Mouse (Mus musculus) limb, embryonic 14.5 days (tissue): ENCODE results near the gene Atrnl1. TPM values are rescaled to one million over a fixed set of nuclear protein-coding genes. Genes with fewer than 3 reads are reported as not detected.
A peak's percentile ranks its signal among the peaks of the same experiment; 100 is the strongest.

ENCODE experiments used
- ATAC-seq: fragments of 200-750 bp; cut with Nextera tagmentation; 2 replicates; pipeline ENCODE4 v1.8.0; 2017; ENCODE audit warnings: low read depth, moderate number of reproducible peaks, moderate TSS enrichment; ENCODE audit not compliant: low FRiP score
- DNase-seq: peaks from one replicate; pipeline ENCODE4 v3.0.0-alpha.2; 2015; ENCODE audit warnings: low spot score
- H3K27ac ChIP-seq: fragments of 300-500 bp; sonication (generic); replicated peaks from 2 replicates; pipeline ENCODE4 v1.5.1; 2014; ENCODE audit warnings: low read depth, mild to moderate bottlenecking, low read length, moderate library complexity, mixed read lengths
- H3K27me3 ChIP-seq: fragments of 300-500 bp; sonication (generic); 2 replicates; pipeline ENCODE4 v1.6.1; 2014; ENCODE audit warnings: low read length, mixed read lengths; ENCODE audit not compliant: control insufficient read depth, insufficient read depth
- H3K36me3 ChIP-seq: fragments of 300-500 bp; sonication (generic); 2 replicates; pipeline ENCODE4 v1.6.1; 2014; ENCODE audit warnings: mild to moderate bottlenecking, low read length, moderate library complexity, mixed read lengths; ENCODE audit not compliant: control insufficient read depth, insufficient read depth
- H3K4me1 ChIP-seq: fragments of 300-500 bp; sonication (generic); 2 replicates; pipeline ENCODE4 v1.6.1; 2014; ENCODE audit warnings: antibody characterized with exemption, low read length, mixed read lengths; ENCODE audit not compliant: control insufficient read depth, insufficient read depth
- H3K4me2 ChIP-seq: fragments of 300-500 bp; sonication (generic); replicated peaks from 2 replicates; pipeline ENCODE4 v1.6.1; 2014; ENCODE audit warnings: low read depth, mild to moderate bottlenecking, low read length, moderate library complexity; ENCODE audit not compliant: severe bottlenecking
- H3K4me3 ChIP-seq: fragments of 300-500 bp; sonication (generic); replicated peaks from 2 replicates; pipeline ENCODE4 v1.5.1; 2014; ENCODE audit warnings: low read length
- H3K9ac ChIP-seq: fragments of 300-500 bp; sonication (generic); 2 replicates; pipeline ENCODE4 v1.6.1; 2014; ENCODE audit warnings: mild to moderate bottlenecking, low read depth, low read length, moderate library complexity; ENCODE audit not compliant: severe bottlenecking
- H3K9me3 ChIP-seq: fragments of 300-500 bp; sonication (generic); 2 replicates; pipeline ENCODE4 v1.6.1; 2016; ENCODE audit warnings: low read length; ENCODE audit not compliant: control insufficient read depth
- POLR2A ChIP-seq: fragments of 200-500 bp; IDR thresholded peaks from 2 replicates; pipeline ENCODE4 v1.8.0; 2012; ENCODE audit warnings: inconsistent platforms, mild to moderate bottlenecking, moderate library complexity, borderline replicate concordance; ENCODE audit not compliant: insufficient read depth, insufficient read length; ENCODE audit errors: extremely low read depth
- WGBS: fragments of 180-500 bp; shearing (Covaris S2); extraction: QIAGEN DNeasy Blood & Tissue Kit; methylation state at CpG from one replicate; pipeline ENCODE4 v1.1.7; 2014; 5-methylcytosine and 5-hydroxymethylcytosine counted together
- polyA plus RNA-seq, 2 experiments: library from polyadenylated mRNA; depleted of rRNA in 1 of 2; stranded (reverse) in 1 of 2; unstranded in 1 of 2; fragments of >200 nt; fragmentation: Nextera tagmentation in 1 of 2; extraction: Ambion mirVana in 1 of 2; gene quantifications; 2 replicates each; pipeline versions ENCODE4 v1.2.1 to v1.2.3; 2012 to 2014

Gene Atrnl1
- polyA plus RNA-seq, 2 experiments, result 7.7 to 19.9 TPM

DNA sequence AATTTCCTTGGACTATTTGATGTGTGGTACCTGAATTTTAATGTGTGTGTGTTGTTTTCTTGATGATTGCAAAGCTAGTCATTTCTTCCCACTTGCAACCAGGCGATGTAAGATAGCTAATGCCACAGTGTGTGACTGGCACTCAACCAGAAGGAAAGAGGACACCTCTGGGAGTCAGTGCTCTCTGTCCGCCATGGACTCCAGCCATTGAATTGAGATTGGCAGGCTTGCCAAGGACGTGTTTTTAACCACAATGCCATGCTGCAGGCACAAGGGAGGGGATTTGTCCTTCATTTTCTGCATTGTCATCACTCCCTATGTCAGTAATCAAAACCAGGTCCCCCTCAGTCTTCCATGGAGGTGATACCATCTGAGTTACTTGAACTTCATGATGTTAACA lies 126.6 kb downstream of the Atrnl1 start:
- Histone ChIP-seq H3K36me3 (peaks cover 18% of the 10 kb centered on the region), H3K9me3 (no peaks in the 10 kb centered on the region), H3K4me1 (no peaks in the 10 kb centered on the region), H3K9ac (no peak overlapping the region), H3K4me2 (no peak overlapping the region), H3K4me3 (no peak overlapping the region), H3K27ac (no peak overlapping the region), H3K27me3 (no peaks in the 10 kb centered on the region)
- ATAC-seq, result no peak
- WGBS, result 88% methylated on average over 3 of the region's 3 CpGs
- DNase-seq, result no peak
- TF ChIP-seq POLR2A, result no peak

- no peaks in the 10 kb centered on the region for H3K27me3 ChIP-seq
- no peaks in the 10 kb centered on the region for H3K4me1 ChIP-seq
- no peaks in the 10 kb centered on the region; the same call in none of the 2 replicates for H3K36me3 ChIP-seq
- no peak for TF ChIP-seq POLR2A
- no peak for ATAC-seq
- H3K4me2 ChIP-seq, result no peak overlapping the region
- H3K4me3 ChIP-seq, result no peak overlapping the region
- H3K9ac ChIP-seq, result no peak overlapping the region
- no peak overlapping the region for H3K27ac ChIP-seq
- peak; percentile 52 for DNase-seq
- no peaks in the 10 kb centered on the region for H3K9me3 ChIP-seq
- WGBS, result 52% methylated on average over 9 of the region's 9 CpGs
Observed at GRCm38 (mm10) chr19:57745579-57745978, 134.7 kb downstream of the Atrnl1 start.

DNA sequence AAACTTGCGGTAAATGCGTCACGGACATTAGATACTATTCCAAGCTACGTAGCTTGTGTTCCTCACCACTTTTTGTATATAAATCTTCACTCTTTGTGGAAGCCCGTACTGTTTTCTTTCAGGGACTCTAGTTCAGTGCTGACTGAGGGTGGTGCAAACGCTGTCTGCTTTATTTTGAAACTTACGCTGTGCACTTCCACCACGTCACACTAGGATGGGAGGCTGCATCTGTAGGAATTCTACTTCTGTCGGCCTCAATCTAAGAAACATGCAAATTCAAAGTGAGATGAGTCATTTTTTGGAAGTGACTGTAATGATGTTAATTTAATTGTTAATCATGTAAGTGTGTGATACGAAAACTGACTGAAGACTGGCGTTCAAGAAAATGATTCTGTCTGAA lies 135.7 kb downstream of the Atrnl1 start:
- TF ChIP-seq POLR2A, result no peak
- Histone ChIP-seq H3K4me1 (no peaks in the 10 kb centered on the region), H3K4me2 (no peak overlapping the region), H3K27me3 (no peaks in the 10 kb centered on the region), H3K27ac (no peak overlapping the region), H3K9me3 (no peaks in the 10 kb centered on the region), H3K4me3 (no peak overlapping the region), H3K9ac (no peak overlapping the region), H3K36me3 (no peaks in the 10 kb centered on the region; the same call in none of the 2 replicates)
- no peak for ATAC-seq
- no peak for DNase-seq
- WGBS, result 92% methylated on average over 11 of the region's 11 CpGs

DNA sequence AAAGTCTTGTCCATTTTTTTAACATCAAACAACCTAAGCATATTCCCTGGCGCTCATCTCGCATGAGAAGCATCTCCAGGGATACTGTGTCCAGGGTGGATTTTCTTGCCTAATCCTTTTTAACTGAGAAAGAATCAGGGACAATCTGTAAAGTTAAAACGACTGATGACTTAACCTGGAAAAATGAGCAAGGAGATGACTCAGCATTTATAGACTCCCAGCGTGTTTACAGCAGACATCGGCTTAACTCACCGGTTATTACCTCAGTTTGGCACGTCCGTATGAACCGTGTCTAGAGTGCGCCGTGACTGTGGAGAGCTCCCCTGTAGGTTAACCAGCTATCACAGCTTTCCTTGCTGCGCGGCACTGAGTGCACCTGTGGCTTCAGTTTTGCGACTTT lies 141.4 kb downstream of the Atrnl1 start:
- TF ChIP-seq POLR2A, result no peak
- no peak for DNase-seq
- H3K36me3 ChIP-seq, result peaks cover 6% of the 10 kb centered on the region; the same call in 1 of the 2 replicates
- H3K4me2 ChIP-seq, result no peak overlapping the region
- no peak overlapping the region for H3K27ac ChIP-seq
- WGBS, result 76% methylated on average over 14 of the region's 14 CpGs
- no peak overlapping the region for H3K9ac ChIP-seq
- H3K27me3 ChIP-seq, result no peaks in the 10 kb centered on the region
- H3K9me3 ChIP-seq, result no peaks in the 10 kb centered on the region
- no peak overlapping the region for H3K4me3 ChIP-seq
- no peak for ATAC-seq
- no peaks in the 10 kb centered on the region for H3K4me1 ChIP-seq

- Histone ChIP-seq H3K27me3 (no peaks in the 10 kb centered on the region), H3K36me3 (peaks cover 9% of the 10 kb centered on the region), H3K9me3 (no peaks in the 10 kb centered on the region), H3K4me2 (no peak overlapping the region), H3K4me1 (no peaks in the 10 kb centered on the region), H3K9ac (no peak overlapping the region), H3K4me3 (no peak overlapping the region), H3K27ac (no peak overlapping the region)
- no peak for TF ChIP-seq POLR2A
- no peak for DNase-seq
- WGBS, result 95% methylated on average over 2 of the region's 2 CpGs
- no peak for ATAC-seq
Observed at GRCm38 (mm10) chr19:57762526-57762925, 151.7 kb downstream of the Atrnl1 start.

DNA sequence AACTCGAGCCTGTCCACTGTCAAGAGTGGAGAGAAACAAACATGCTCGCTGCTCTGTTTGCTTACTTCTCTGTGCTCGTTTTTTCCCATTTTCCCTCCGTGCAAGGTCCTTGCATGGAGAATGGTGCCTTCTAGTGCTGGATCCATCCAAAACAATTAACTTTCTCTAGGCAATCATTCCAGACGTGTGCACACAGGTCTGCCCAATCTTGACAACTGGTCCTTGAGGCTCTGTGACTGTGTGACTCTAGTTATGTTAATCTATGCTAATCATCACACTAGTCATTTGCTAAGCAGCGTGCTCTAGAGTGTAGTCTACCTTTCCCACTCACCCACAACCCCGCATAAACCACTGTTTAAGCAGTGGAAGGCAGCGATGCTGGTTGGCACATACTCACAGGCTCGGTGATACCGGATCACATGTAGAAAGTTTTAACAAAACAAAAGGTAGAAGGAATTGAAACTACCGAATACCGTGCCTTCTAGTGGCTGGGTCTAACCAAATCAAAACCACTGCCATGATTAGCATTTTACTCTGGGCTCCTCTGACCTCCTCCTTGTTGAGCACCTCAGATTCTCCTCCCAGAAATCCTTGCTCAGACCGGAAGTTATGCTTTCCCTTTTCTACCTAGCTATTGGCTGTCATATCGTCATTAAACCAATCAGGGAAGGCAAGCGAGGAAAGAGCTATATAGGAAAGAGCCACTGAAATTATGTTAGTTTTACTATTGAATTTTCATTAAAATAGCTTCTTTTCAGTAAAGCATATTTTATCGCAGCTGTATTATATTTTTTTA lies 153.9 kb downstream of the Atrnl1 start:
- H3K27me3 ChIP-seq, result no peaks in the 10 kb centered on the region
- H3K9ac ChIP-seq, result no peak overlapping the region
- no peak overlapping the region for H3K4me3 ChIP-seq
- no peaks in the 10 kb centered on the region for H3K9me3 ChIP-seq
- ATAC-seq, result no peak
- no peak for DNase-seq
- H3K27ac ChIP-seq, result no peak overlapping the region
- WGBS, result 88% methylated on average over 16 of the region's 16 CpGs
- no peak overlapping the region for H3K4me2 ChIP-seq
- peaks cover 7% of the 10 kb centered on the region for H3K36me3 ChIP-seq
- TF ChIP-seq POLR2A, result no peak
- no peaks in the 10 kb centered on the region for H3K4me1 ChIP-seq
